Mouse (Mus musculus): Measurements from ENCODE around the gene Vmn1r2. TPM values are rescaled to one million over a fixed set of nuclear protein-coding genes. Genes with fewer than 3 reads are reported as not detected.
"Not testable (repeated sequence)": the region's sequence is repeated elsewhere in the genome, so short reads cannot be mapped to it uniquely, and the experiment has no call there.

The Vmn1r2 gene
- not detected for polyA plus RNA-seq (2012; fragmentation: generic; extraction: Trizol)
- long read RNA-seq, experiment 1: 0 reads
- long read RNA-seq, experiment 2: 0 reads

DNA sequence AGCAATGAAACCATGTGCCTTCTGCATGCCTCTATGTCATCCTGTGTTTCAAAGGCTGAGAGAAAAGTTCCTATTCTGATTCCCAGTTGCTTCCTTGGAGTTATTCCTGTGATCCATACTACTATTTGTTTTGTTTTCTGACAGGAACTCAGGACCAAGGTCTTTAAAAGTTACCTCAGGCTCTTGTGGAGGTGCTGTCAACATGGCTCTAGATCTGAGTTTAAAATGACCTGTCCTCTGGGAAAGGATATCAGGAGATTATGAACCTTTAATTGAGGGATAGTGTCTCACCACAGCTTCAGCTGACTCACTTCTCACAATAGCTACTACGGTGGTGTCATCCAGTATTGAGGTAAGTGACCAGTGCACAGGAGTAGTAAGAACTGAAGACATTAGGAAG, at the start of gene Vmn1r2:
Gene Vmn1r2, plus strand, starts transcription at position 301 of the 400 bp plus-strand sequence.
- H3K4me3 ChIP-seq (ENCODE audit: insufficient read depth, poor library complexity, severe bottlenecking): not testable (repeated sequence)

DNA sequence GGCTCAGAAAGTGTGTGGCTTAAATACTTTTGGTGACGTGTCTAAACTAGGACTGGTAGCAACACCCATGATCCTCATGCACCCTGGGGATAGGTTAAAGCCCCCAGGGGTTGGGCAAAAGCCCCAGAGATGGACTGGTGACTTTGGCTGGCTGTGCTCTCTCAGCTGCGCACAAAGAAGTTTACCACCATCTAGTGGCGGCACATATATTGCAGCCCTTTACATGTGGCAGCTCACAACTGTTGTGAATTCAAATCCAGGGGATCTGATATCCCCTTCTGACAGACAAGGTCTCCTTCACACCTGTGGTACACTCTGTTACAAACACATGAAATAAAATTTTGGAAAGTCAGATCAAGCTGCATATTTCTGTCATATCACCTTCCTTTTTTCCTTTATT, 19.2 kb upstream of the Vmn1r2 start:
- not testable (repeated sequence) for H3ac ChIP-seq (ENCODE audit: control insufficient read depth, insufficient read length, low read depth); H3K79me3 ChIP-seq (ENCODE audit: low read depth); H3K27me3 ChIP-seq (ENCODE audit: control insufficient read depth, insufficient read depth, insufficient read length); H3K79me2 ChIP-seq (ENCODE audit: control insufficient read depth, insufficient read depth); H3K36me3 ChIP-seq (ENCODE audit: control insufficient read depth, insufficient read depth); H3K4me3 ChIP-seq (ENCODE audit: insufficient read depth, poor library complexity, severe bottlenecking)

More for the DNA sequence above, at the start of gene Vmn1r2:
- not testable (repeated sequence) for H3K79me2 ChIP-seq (ENCODE audit: control insufficient read depth, insufficient read depth); H3ac ChIP-seq (ENCODE audit: control insufficient read depth, insufficient read length, low read depth); H3K27me3 ChIP-seq (ENCODE audit: control insufficient read depth, insufficient read depth, insufficient read length); H3K36me3 ChIP-seq (ENCODE audit: control insufficient read depth, insufficient read depth); H3K79me3 ChIP-seq (ENCODE audit: low read depth)

DNA sequence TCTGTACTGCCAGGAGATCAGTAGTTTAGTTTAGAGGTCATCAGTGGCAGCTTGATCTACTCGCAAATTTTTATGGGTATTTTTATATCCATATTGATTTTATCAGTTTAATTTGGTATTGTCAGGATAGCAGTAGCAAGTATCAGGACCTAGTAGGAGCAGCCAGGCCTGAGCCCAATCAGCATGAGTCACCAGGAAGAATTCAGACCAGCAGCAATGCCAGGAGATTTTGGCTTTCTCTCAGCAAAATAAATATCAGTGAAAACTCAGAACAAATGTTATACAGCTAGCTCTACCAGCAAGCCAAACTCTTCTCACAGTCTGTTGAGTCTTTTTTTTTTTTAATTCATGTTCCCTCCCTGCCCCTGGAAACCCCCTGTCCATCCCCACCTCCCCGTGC, 13.8 kb upstream of the Vmn1r2 start:
- not testable (repeated sequence) for H3K79me3 ChIP-seq (ENCODE audit: low read depth); H3K27me3 ChIP-seq (ENCODE audit: control insufficient read depth, insufficient read depth, insufficient read length); H3K4me3 ChIP-seq (ENCODE audit: insufficient read depth, poor library complexity, severe bottlenecking); H3K79me2 ChIP-seq (ENCODE audit: control insufficient read depth, insufficient read depth); H3K36me3 ChIP-seq (ENCODE audit: control insufficient read depth, insufficient read depth); H3ac ChIP-seq (ENCODE audit: control insufficient read depth, insufficient read length, low read depth)

DNA sequence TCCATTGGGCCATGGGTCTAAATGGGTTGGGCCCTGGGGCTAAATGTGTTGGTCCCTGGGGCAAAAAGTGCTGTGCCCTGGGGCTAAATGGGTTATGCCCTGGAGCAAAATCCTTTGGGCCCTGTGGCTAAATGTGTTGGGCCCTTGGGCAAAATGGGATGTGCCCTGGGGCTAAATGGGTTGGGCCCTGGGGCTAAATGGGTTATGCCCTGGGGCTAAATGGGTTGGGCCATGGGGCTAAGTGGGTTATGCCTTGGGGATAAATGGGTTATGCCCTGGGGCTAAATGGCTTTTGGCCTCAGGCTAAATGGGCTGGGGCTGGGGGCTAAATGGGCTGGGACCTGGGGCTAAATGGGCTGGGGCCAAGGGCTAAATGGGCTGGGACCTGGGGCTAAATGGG, 2.7 kb upstream of the Vmn1r2 start:
- H3K79me3 ChIP-seq (ENCODE audit: low read depth); H3ac ChIP-seq (ENCODE audit: control insufficient read depth, insufficient read length, low read depth); H3K79me2 ChIP-seq (ENCODE audit: control insufficient read depth, insufficient read depth); H3K4me3 ChIP-seq (ENCODE audit: insufficient read depth, poor library complexity, severe bottlenecking); H3K27me3 ChIP-seq (ENCODE audit: control insufficient read depth, insufficient read depth, insufficient read length); H3K36me3 ChIP-seq (ENCODE audit: control insufficient read depth, insufficient read depth): not testable (repeated sequence)

DNA sequence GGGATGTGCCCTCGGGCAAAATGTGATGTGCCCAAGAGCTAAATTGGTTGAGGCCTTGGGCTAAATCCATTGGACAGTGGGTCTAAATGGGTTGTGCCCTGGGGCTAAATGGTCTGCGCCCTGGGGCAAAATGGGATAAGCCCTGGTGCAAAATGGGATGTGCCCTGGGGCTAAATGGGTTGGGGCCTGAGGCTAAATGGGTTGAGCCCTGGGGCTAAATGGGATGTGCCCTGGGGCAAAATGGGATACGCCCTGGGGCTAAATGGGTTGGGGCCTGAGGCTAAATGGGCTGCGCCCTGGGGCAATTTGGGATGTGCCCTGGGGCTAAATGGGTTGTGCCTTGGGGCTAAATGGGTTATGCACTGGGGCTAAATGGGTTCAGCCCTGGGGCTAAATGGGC, 2.1 kb upstream of the Vmn1r2 start:
- Histone ChIP-seq H3ac (ENCODE audit: control insufficient read depth, insufficient read length, low read depth) (no peak overlapping the region), H3K79me2 (ENCODE audit: control insufficient read depth, insufficient read depth) (no peaks in the 10 kb centered on the region), H3K4me3 (ENCODE audit: insufficient read depth, poor library complexity, severe bottlenecking) (no peak overlapping the region), H3K27me3 (ENCODE audit: control insufficient read depth, insufficient read depth, insufficient read length) (no peaks in the 10 kb centered on the region), H3K36me3 (ENCODE audit: control insufficient read depth, insufficient read depth) (no peaks in the 10 kb centered on the region), H3K79me3 (ENCODE audit: low read depth) (no peaks in the 10 kb centered on the region)
- TF ChIP-seq FOSL1 (IDR thresholded peaks at IDR 0.05; ENCODE audit: insufficient read depth, low read length, poor library complexity, severe bottlenecking): no peak
- TF ChIP-seq MYOD1 (IDR thresholded peaks at IDR 0.05; ENCODE audit: control insufficient read depth, insufficient read length, low read depth): no peak
- no peak for TF ChIP-seq MAX (IDR thresholded peaks at IDR 0.05)
- TF ChIP-seq CTCF (IDR thresholded peaks at IDR 0.05; ENCODE audit: control insufficient read depth, insufficient read depth, insufficient read length): no peak
- no peak for TF ChIP-seq CEBPB (IDR thresholded peaks at IDR 0.05; ENCODE audit: low read depth)
- TF ChIP-seq MYOG (IDR thresholded peaks at IDR 0.05; ENCODE audit: control insufficient read depth, extremely low read depth, insufficient read length): no peak
- no peak for TF ChIP-seq USF1 (IDR thresholded peaks at IDR 0.05; ENCODE audit: low read depth)

DNA sequence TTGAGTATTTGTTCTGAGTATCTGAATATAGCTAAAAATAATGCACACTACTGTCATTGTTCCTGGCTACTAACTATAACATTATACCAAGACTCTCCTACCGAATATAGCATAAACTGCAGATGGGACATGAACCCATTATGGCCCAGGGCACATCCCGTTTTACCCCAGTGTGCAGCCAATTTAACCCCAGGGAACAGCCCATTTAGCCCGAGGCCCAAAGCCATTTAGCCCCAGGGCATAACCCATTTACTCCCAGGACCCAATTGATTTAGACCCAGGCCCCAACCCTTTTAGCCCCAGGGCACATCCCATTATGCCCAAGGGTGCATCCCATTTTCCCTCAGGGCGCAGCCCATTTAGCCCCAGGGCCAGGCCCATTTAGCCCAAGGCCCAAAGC, 7.5 kb downstream of the Vmn1r2 start:
- not testable (repeated sequence) for H3K4me3 ChIP-seq (ENCODE audit: insufficient read depth, poor library complexity, severe bottlenecking); H3K79me2 ChIP-seq (ENCODE audit: control insufficient read depth, insufficient read depth); H3ac ChIP-seq (ENCODE audit: control insufficient read depth, insufficient read length, low read depth); H3K27me3 ChIP-seq (ENCODE audit: control insufficient read depth, insufficient read depth, insufficient read length); H3K79me3 ChIP-seq (ENCODE audit: low read depth); H3K36me3 ChIP-seq (ENCODE audit: control insufficient read depth, insufficient read depth)

DNA sequence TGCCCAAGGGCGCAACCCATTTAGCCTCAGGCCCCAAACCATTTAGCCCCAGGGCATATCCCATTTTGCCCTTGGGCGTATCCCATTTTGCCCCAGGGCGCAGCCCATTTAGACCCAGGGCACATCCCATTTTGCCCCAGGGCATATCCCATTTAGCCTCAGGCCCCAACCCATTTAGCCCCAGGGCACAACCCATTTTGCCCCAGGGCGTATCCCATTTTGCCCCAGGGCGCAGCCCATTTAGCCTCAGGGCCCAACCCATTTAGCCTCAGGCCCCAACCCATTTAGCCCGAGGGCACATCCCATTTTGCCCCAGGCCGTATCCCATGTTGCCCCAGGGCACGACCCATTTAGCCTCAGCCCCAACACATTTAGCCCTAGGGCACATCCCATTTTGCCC, 8.6 kb downstream of the Vmn1r2 start:
- not testable (repeated sequence) for H3K79me2 ChIP-seq (ENCODE audit: control insufficient read depth, insufficient read depth); H3K27me3 ChIP-seq (ENCODE audit: control insufficient read depth, insufficient read depth, insufficient read length); H3K36me3 ChIP-seq (ENCODE audit: control insufficient read depth, insufficient read depth); H3K79me3 ChIP-seq (ENCODE audit: low read depth); H3ac ChIP-seq (ENCODE audit: control insufficient read depth, insufficient read length, low read depth); H3K4me3 ChIP-seq (ENCODE audit: insufficient read depth, poor library complexity, severe bottlenecking)

DNA sequence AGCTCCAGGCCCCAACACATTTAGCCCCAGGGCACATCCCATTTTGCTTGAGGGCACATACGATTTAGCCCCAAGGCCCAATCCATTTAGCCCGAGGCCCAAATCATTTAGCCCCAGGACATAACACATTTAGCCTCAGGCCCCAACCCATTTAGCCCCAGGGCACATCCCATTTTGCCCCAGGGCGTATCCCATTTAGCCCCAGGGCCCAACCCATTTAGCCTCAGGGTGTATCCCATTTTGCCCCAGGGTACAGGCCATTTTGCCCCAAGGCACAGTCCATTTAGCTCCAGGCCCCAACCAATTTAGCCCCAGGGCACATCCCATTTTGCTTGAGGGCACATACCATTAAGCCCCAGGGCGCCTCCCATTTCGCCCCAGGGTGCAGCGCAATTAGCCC, 9.1 kb downstream of the Vmn1r2 start:
- not testable (repeated sequence) for H3K27me3 ChIP-seq (ENCODE audit: control insufficient read depth, insufficient read depth, insufficient read length); H3K36me3 ChIP-seq (ENCODE audit: control insufficient read depth, insufficient read depth); H3ac ChIP-seq (ENCODE audit: control insufficient read depth, insufficient read length, low read depth); H3K4me3 ChIP-seq (ENCODE audit: insufficient read depth, poor library complexity, severe bottlenecking); H3K79me2 ChIP-seq (ENCODE audit: control insufficient read depth, insufficient read depth); H3K79me3 ChIP-seq (ENCODE audit: low read depth)

DNA sequence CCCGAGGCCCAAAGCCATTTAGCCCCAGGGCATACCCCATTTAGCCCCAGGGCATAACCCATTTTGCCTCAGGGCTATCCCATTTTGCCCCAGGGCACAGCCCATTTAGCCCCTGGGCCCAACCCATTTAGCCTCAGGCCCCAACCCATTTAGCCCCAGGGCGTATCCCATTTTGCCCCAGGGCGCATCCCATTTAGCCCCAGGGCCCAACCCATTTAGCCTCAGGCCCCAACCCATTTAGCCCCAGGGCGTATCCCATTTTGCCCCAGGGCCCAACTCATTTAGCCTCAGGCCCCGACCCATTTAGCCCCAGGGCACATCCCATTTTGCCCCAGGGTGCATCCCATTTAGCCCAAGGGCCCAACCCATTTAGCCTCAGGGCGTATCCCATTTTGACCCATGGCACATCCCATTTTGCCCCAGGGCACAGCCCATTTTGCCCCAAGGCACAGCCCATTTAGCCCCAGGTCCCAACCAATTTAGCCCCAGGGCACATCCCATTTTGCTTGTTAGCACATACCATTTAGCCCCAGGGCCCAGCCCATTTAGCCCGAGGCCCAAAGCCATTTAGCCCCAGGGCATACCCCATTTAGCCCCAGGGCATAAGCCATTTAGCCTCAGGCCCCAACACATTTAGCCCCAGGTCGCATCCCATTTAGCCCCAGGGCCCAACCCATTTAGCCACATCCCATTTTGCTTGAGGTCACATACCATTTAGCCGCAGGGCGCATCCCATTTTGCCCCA, 9.8 kb downstream of the Vmn1r2 start:
- H3K79me2 ChIP-seq (ENCODE audit: control insufficient read depth, insufficient read depth); H3K4me3 ChIP-seq (ENCODE audit: insufficient read depth, poor library complexity, severe bottlenecking); H3K36me3 ChIP-seq (ENCODE audit: control insufficient read depth, insufficient read depth); H3ac ChIP-seq (ENCODE audit: control insufficient read depth, insufficient read length, low read depth); H3K27me3 ChIP-seq (ENCODE audit: control insufficient read depth, insufficient read depth, insufficient read length); H3K79me3 ChIP-seq (ENCODE audit: low read depth): not testable (repeated sequence)

DNA sequence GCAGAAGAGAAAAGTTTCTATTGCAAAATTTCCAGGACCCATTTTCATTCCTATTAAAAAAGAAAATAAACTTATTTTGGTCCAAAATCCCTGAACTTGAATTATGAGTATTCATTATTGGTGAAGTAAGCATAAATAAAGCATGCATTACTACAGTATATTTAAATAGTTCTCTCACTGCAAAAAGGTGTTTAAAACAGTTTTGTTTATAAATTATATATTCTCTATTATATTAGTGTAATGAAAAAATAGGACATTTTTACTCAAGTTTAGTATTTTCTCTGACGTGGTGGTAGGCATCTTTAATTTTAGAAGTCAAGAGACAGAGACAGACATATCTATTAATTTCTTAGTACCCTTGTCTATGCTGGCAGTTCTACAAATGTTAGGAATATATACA, 18.1 kb downstream of the Vmn1r2 start, which contains the start of gene Vmn1r3:
Gene Vmn1r3, minus strand, starts transcription at position 101 of the 400 bp plus-strand sequence.
- not testable (repeated sequence) for H3ac ChIP-seq (ENCODE audit: control insufficient read depth, insufficient read length, low read depth); H3K4me3 ChIP-seq (ENCODE audit: insufficient read depth, poor library complexity, severe bottlenecking); H3K79me3 ChIP-seq (ENCODE audit: low read depth); H3K79me2 ChIP-seq (ENCODE audit: control insufficient read depth, insufficient read depth); H3K36me3 ChIP-seq (ENCODE audit: control insufficient read depth, insufficient read depth); H3K27me3 ChIP-seq (ENCODE audit: control insufficient read depth, insufficient read depth, insufficient read length)

Data from C2C12 (cell line).